Mouse (Mus musculus): Measurements from ENCODE around the gene Lect2. TPM values are rescaled to one million over a fixed set of nuclear protein-coding genes. Genes with fewer than 3 reads are reported as not detected.

Gene Lect2
- total RNA-seq, 1 experiment: not detected

GRCm38 (mm10) chr13:56566336-56566735 is 18.0 kb upstream of the Lect2 start:
- Histone ChIP-seq H3K9ac (ENCODE audit: insufficient read depth, low read depth, low read length, poor library complexity, severe bottlenecking) (no peak overlapping the region), H3K9me3 (ENCODE audit: control insufficient read depth, insufficient read depth, low read depth, low read length) (no peaks in the 10 kb centered on the region), H3K4me3 (ENCODE audit: insufficient read depth in 1 of 2, low read depth in 1 of 2, low read length in 2 of 2, poor library complexity in 1 of 2, severe bottlenecking in 1 of 2) (no peak overlapping the region), H3K27ac (ENCODE audit: insufficient read depth, low read depth, low read length, poor library complexity, severe bottlenecking) (no peak overlapping the region), H3K36me3 (ENCODE audit: control insufficient read depth, insufficient read depth, low read length, poor library complexity, severe bottlenecking) (no peaks in the 10 kb centered on the region), H3K4me1 (ENCODE audit: control insufficient read depth in 2 of 2, insufficient read depth in 2 of 2, low read length in 2 of 2, poor library complexity in 1 of 2) (no peaks in the 10 kb centered on the region)
- no peak for DNase-seq (ENCODE audit: low read depth, low spot score)
- TF ChIP-seq ZNF384 (IDR thresholded peaks at IDR 0.05; ENCODE audit: low read depth, low read length): no peak
- in situ Hi-C loops (cut with MboI; ENCODE audit: low sequenced_read_pairs in 2 of 2, unreplicated experiment in 2 of 2): no loop called here

- Histone ChIP-seq H3K36me3 (ENCODE audit: control insufficient read depth, insufficient read depth, low read length, poor library complexity, severe bottlenecking) (no peaks in the 10 kb centered on the region), H3K27ac (ENCODE audit: insufficient read depth, low read depth, low read length, poor library complexity, severe bottlenecking) (no peak overlapping the region), H3K4me3 (ENCODE audit: insufficient read depth in 1 of 2, low read depth in 1 of 2, low read length in 2 of 2, poor library complexity in 1 of 2, severe bottlenecking in 1 of 2) (no peak overlapping the region), H3K4me1 (ENCODE audit: control insufficient read depth in 2 of 2, insufficient read depth in 2 of 2, low read length in 2 of 2, poor library complexity in 1 of 2) (no peaks in the 10 kb centered on the region), H3K9me3 (ENCODE audit: control insufficient read depth, insufficient read depth, low read depth, low read length) (no peaks in the 10 kb centered on the region), H3K9ac (ENCODE audit: insufficient read depth, low read depth, low read length, poor library complexity, severe bottlenecking) (no peak overlapping the region)
- TF ChIP-seq HCFC1 (IDR thresholded peaks at IDR 0.05; ENCODE audit: borderline replicate concordance, insufficient read depth, low read length): no peak
- no peak for TF ChIP-seq ZC3H11A (IDR thresholded peaks at IDR 0.05; ENCODE audit: borderline replicate concordance, low read depth, low read length)
- no peak for TF ChIP-seq ZNF384 (IDR thresholded peaks at IDR 0.05; ENCODE audit: low read depth, low read length)
- no peak for TF ChIP-seq MAFK (IDR thresholded peaks at IDR 0.05; ENCODE audit: insufficient read depth, low read depth, low read length)
- TF ChIP-seq CHD2 (IDR thresholded peaks at IDR 0.05; ENCODE audit: low read depth, low read length): no peak
- no peak for DNase-seq (ENCODE audit: low read depth, low spot score)
- in situ Hi-C loops (cut with MboI; ENCODE audit: low sequenced_read_pairs in 2 of 2, unreplicated experiment in 2 of 2): no loop called here
Observed at GRCm38 (mm10) chr13:56563075-56563474, 14.8 kb upstream of the Lect2 start.

GRCm38 (mm10) chr13:56561129-56561528 is 12.8 kb upstream of the Lect2 start:
- no peak for DNase-seq (ENCODE audit: low read depth, low spot score)
- TF ChIP-seq CHD2 (IDR thresholded peaks at IDR 0.05; ENCODE audit: low read depth, low read length): no peak
- TF ChIP-seq MAFK (IDR thresholded peaks at IDR 0.05; ENCODE audit: insufficient read depth, low read depth, low read length): no peak
- no peak for TF ChIP-seq HCFC1 (IDR thresholded peaks at IDR 0.05; ENCODE audit: borderline replicate concordance, insufficient read depth, low read length)
- no peak for TF ChIP-seq ZNF384 (IDR thresholded peaks at IDR 0.05; ENCODE audit: low read depth, low read length)
- TF ChIP-seq ZC3H11A (IDR thresholded peaks at IDR 0.05; ENCODE audit: borderline replicate concordance, low read depth, low read length): no peak
- H3K4me3 ChIP-seq (ENCODE audit: insufficient read depth in 1 of 2, low read depth in 1 of 2, low read length in 2 of 2, poor library complexity in 1 of 2, severe bottlenecking in 1 of 2): no peak overlapping the region
- H3K9me3 ChIP-seq (ENCODE audit: control insufficient read depth, insufficient read depth, low read depth, low read length): no peaks in the 10 kb centered on the region
- no peak overlapping the region for H3K27ac ChIP-seq (ENCODE audit: insufficient read depth, low read depth, low read length, poor library complexity, severe bottlenecking)
- in situ Hi-C loops (cut with MboI; ENCODE audit: low sequenced_read_pairs in 2 of 2, unreplicated experiment in 2 of 2): no loop called here
- H3K36me3 ChIP-seq (ENCODE audit: control insufficient read depth, insufficient read depth, low read length, poor library complexity, severe bottlenecking): no peaks in the 10 kb centered on the region
- H3K9ac ChIP-seq (ENCODE audit: insufficient read depth, low read depth, low read length, poor library complexity, severe bottlenecking): no peak overlapping the region
- H3K4me1 ChIP-seq (ENCODE audit: control insufficient read depth in 2 of 2, insufficient read depth in 2 of 2, low read length in 2 of 2, poor library complexity in 1 of 2): no peaks in the 10 kb centered on the region

- H3K36me3 ChIP-seq (ENCODE audit: control insufficient read depth, insufficient read depth, low read length, poor library complexity, severe bottlenecking): no peaks in the 10 kb centered on the region
- no peaks in the 10 kb centered on the region for H3K9me3 ChIP-seq (ENCODE audit: control insufficient read depth, insufficient read depth, low read depth, low read length)
- H3K9ac ChIP-seq (ENCODE audit: insufficient read depth, low read depth, low read length, poor library complexity, severe bottlenecking): no peak overlapping the region
- no peaks in the 10 kb centered on the region for H3K4me1 ChIP-seq (ENCODE audit: control insufficient read depth in 2 of 2, insufficient read depth in 2 of 2, low read length in 2 of 2, poor library complexity in 1 of 2)
- H3K4me3 ChIP-seq (ENCODE audit: insufficient read depth in 1 of 2, low read depth in 1 of 2, low read length in 2 of 2, poor library complexity in 1 of 2, severe bottlenecking in 1 of 2): no peak overlapping the region
- no peak overlapping the region for H3K27ac ChIP-seq (ENCODE audit: insufficient read depth, low read depth, low read length, poor library complexity, severe bottlenecking)
- DNase-seq (ENCODE audit: low read depth, low spot score): no peak
- in situ Hi-C loops (cut with MboI; ENCODE audit: low sequenced_read_pairs in 2 of 2, unreplicated experiment in 2 of 2): no loop called here
- TF ChIP-seq HCFC1 (IDR thresholded peaks at IDR 0.05; ENCODE audit: borderline replicate concordance, insufficient read depth, low read length) (no peak), ZC3H11A (IDR thresholded peaks at IDR 0.05; ENCODE audit: borderline replicate concordance, low read depth, low read length) (no peak), ZNF384 (IDR thresholded peaks at IDR 0.05; ENCODE audit: low read depth, low read length) (no peak), MAFK (IDR thresholded peaks at IDR 0.05; ENCODE audit: insufficient read depth, low read depth, low read length) (no peak), CHD2 (IDR thresholded peaks at IDR 0.05; ENCODE audit: low read depth, low read length) (no peak)
Observed at GRCm38 (mm10) chr13:56559841-56560370, 11.6 kb upstream of the Lect2 start.

GRCm38 (mm10) chr13:56558811-56559210 is 10.5 kb upstream of the Lect2 start:
- TF ChIP-seq ZC3H11A (IDR thresholded peaks at IDR 0.05; ENCODE audit: borderline replicate concordance, low read depth, low read length) (no peak), CHD2 (IDR thresholded peaks at IDR 0.05; ENCODE audit: low read depth, low read length) (no peak)
- Histone ChIP-seq H3K4me3 (ENCODE audit: insufficient read depth in 1 of 2, low read depth in 1 of 2, low read length in 2 of 2, poor library complexity in 1 of 2, severe bottlenecking in 1 of 2) (no peak overlapping the region), H3K4me1 (ENCODE audit: control insufficient read depth in 2 of 2, insufficient read depth in 2 of 2, low read length in 2 of 2, poor library complexity in 1 of 2) (no peaks in the 10 kb centered on the region), H3K36me3 (ENCODE audit: control insufficient read depth, insufficient read depth, low read length, poor library complexity, severe bottlenecking) (no peaks in the 10 kb centered on the region), H3K27ac (ENCODE audit: insufficient read depth, low read depth, low read length, poor library complexity, severe bottlenecking) (no peak overlapping the region), H3K9ac (ENCODE audit: insufficient read depth, low read depth, low read length, poor library complexity, severe bottlenecking) (no peak overlapping the region), H3K9me3 (ENCODE audit: control insufficient read depth, insufficient read depth, low read depth, low read length) (no peaks in the 10 kb centered on the region)
- DNase-seq (ENCODE audit: low read depth, low spot score): no peak
- in situ Hi-C loops (cut with MboI; ENCODE audit: low sequenced_read_pairs in 2 of 2, unreplicated experiment in 2 of 2): no loop called here

Measured in ES-E14 (cell line).